Mouse (Mus musculus) activated CD4-positive, CD25-positive, alpha-beta regulatory T cell, adult 9 weeks (primary cell): ENCODE data around the gene Tkt. TPM values are rescaled to one million over a fixed set of nuclear protein-coding genes. Genes with fewer than 3 reads are reported as not detected.

ENCODE experiments used
- polyA plus RNA-seq: library from polyadenylated mRNA; unstranded; fragments of 100-300 nt; shearing (Covaris generic); gene quantifications from one replicate; pipeline ENCODE4 v1.2.1, GENCODE M21; 2017

The Tkt gene
- polyA plus RNA-seq: 268 TPM

GRCm38 (mm10) chr14:30548131-30548720 is at the start of gene Tkt:
Gene Tkt, plus strand, starts transcription at chr14:30548359.

Other genes starting within 250 kb of the Tkt start
- 70.5 TPM for gene Dcp1a, start 68.8 kb upstream of the Tkt start, polyA plus RNA-seq
- 2.9 TPM for gene Cacna1d, start 56.9 kb upstream of the Tkt start, polyA plus RNA-seq
- 84.4 TPM for gene Prkcd, start 77.9 kb downstream of the Tkt start, polyA plus RNA-seq
- 13.3 TPM for gene Rft1, start 106.0 kb downstream of the Tkt start, polyA plus RNA-seq
- gene Sfmbt1, start 166.5 kb downstream of the Tkt start, polyA plus RNA-seq: 13.9 TPM